ENCODE assay signal across 16 mouse cellular contexts in the genomic region with DNA sequence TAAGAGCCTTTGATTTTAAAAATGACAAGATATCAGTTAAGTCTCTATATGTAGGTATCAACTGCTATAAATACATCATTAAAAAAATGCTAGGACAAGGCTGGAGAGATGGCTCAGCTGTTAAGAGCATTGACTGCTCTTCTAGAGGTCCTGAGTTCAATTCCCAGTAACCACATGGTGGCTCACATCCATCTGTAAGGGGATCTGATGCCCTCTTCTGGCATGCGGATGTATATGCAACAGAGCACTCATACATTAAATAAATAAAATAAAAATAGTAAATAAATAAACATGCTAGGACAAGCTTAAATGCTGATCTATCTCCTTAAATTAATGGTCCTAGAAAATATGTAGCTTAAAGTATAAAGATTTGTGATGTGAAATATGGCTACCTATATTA. TPM values are rescaled to one million over a fixed set of nuclear protein-coding genes. Genes with fewer than 3 reads are reported as not detected.
A peak's percentile ranks its signal among the peaks of the same experiment; 100 is the strongest.
DNase-seq lines count a peak whose midpoint lies in the region; TF ChIP-seq lines count a peak whose summit lies in the region.
"Had no signal": no experiment of that assay in that cellular context is flagged by ENCODE, and none has a peak within 500 bp of the region (broad histone marks: within the 10 kb centered on the region; RNA-seq: fewer than 3 reads in every experiment).

No protein-coding gene starts in this region.

- WGBS in lung, adult 2 months: 89% methylated on average over 1 of the region's 1 CpGs

- TF ChIP-seq POLR2A in lung, adult 2 months (IDR thresholded peaks at IDR 0.05; ENCODE audit: borderline replicate concordance, extremely low read depth, low read depth, low read length): no peak

- intact Hi-C loops in gastrocnemius, adult 2 months (cut with DNase I): loop anchor here (5.0 kb wide), 1 partner anchor 35 kb away; no protein-coding TSS in a partner anchor

- peak; percentile 41 for TF ChIP-seq CTCF in gastrocnemius, adult 2 months (IDR thresholded peaks at IDR 0.05)
- TF ChIP-seq CTCF in lung, adult 2 months (IDR thresholded peaks at IDR 0.05; ENCODE audit: insufficient read depth, low read length): peak; percentile 2; the same call in 1 of the 2 replicates

- peaks cover 13% of the 10 kb centered on the region for H3K4me1 ChIP-seq in lung, adult 2 months (ENCODE audit: control insufficient read depth, insufficient read depth, low read length)
- H3K4me1 ChIP-seq: forebrain, embryonic 12.5 days; intestine, embryonic 15.5 days; limb, embryonic 13.5 days had no signal

- DNase-seq in gastrocnemius, adult 2 months: no peak
- DNase-seq in gastrocnemius, postnatal 25 days: no peak
- no peak for DNase-seq in lung, adult 2 months
- DNase-seq in lung, postnatal 4 days: no peak
- peak; percentile 21 for DNase-seq in ES-CJ7 (ENCODE audit: low read depth, low spot score)
- DNase-seq in naive thymus-derived CD4-positive, alpha-beta T cell, adult 2 months (ENCODE audit: low read depth): peak; percentile 24
- no peak for DNase-seq in cerebellum, adult 9-10 months
- DNase-seq in spleen, postnatal 14 days (ENCODE audit: low spot score in 2 of 2): no peak
- DNase-seq: heart, postnatal 4 days; kidney, postnatal 36 days; thymus, postnatal 4 days had no signal

- no peak overlapping the region for H3K4me3 ChIP-seq in gastrocnemius, adult 2 months
- no peak overlapping the region for H3K4me3 ChIP-seq in lung, adult 2 months (replicated peaks; ENCODE audit: extremely low read depth, low read depth, low read length)
- H3K4me3 ChIP-seq: forebrain, embryonic 12.5 days; heart, embryonic 10.5 days; intestine, embryonic 15.5 days; limb, embryonic 13.5 days; midbrain, embryonic 10.5 days had no signal

- H3K27ac ChIP-seq in gastrocnemius, adult 2 months: no peak overlapping the region
- H3K27ac ChIP-seq: forebrain, embryonic 12.5 days; heart, embryonic 10.5 days; intestine, embryonic 15.5 days; limb, embryonic 13.5 days; midbrain, embryonic 10.5 days had no signal

RNA-seq across cellular contexts. Expression of a gene that starts 19.2 kb away (rescaled TPM):
- 10 to 100 TPM; 36.9 to 50.9 TPM for total RNA-seq in gastrocnemius, adult 2 months (2021)
- 10 to 100 TPM; 29.3 to 33.6 TPM for total RNA-seq in gastrocnemius, postnatal 25 days (2021)
- polyA plus RNA-seq in lung, adult 2 months (2012; rRNA removed): 47.3 and 69.0 TPM in 2 replicates

Comparison
In these comparisons a context has a peak if more than half of its experiments do, and no peak if none do; other contexts are left out.
1. DNase-seq: peak in ES-CJ7 (single experiment) and naive thymus-derived CD4-positive, alpha-beta T cell, adult 2 months (single experiment); none in gastrocnemius, adult 2 months (single experiment), gastrocnemius, postnatal 25 days (single experiment), lung, adult 2 months (single experiment), lung, postnatal 4 days (0 of 2), cerebellum, adult 9-10 months (single experiment) and spleen, postnatal 14 days (0 of 2).